Mouse (Mus musculus): ENCODE results near the gene Polr2e. TPM values are rescaled to one million over a fixed set of nuclear protein-coding genes. Genes with fewer than 3 reads are reported as not detected.
"Not testable (repeated sequence)": the region's sequence is repeated elsewhere in the genome, so short reads cannot be mapped to it uniquely, and the experiment has no call there.

Gene Polr2e
- polyA plus RNA-seq, 1 experiment from 2014 or later, result 261 TPM

DNA sequence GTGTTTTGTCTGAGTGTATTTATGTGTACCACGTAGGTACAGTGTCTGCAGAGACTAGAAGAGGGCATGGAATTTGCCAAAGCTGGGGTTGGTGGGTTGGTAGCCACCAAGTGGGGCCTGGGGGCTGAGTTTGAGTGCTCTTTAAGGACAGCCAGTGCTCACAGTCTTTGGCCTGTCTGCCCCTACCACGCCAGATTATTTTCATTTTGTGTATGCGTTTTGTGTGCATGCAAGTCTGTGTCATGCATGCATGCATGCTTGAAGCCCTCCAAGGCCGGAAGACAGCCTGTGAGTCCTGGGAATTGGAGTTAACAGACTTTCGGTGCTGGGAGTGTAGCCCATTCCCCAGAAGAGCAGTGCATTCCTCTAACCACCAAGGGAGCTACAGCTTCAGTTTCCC is 15.8 kb upstream of the Polr2e start:
- H3K4me1 ChIP-seq (replicated peaks), result peaks cover 62% of the 10 kb centered on the region
- no peak for DNase-seq (ENCODE audit: low spot score)
- 82% methylated on average over 5 of the region's 5 CpGs for WGBS
- H3K36me3 ChIP-seq, result peaks cover 52% of the 10 kb centered on the region
- H3K9me3 ChIP-seq, result no peaks in the 10 kb centered on the region
- H3K4me3 ChIP-seq, result peak overlapping the region; percentile 96
- no peak overlapping the region for H3K27ac ChIP-seq
- peaks cover 5% of the 10 kb centered on the region; the same call in 1 of the 2 replicates for H3K27me3 ChIP-seq (ENCODE audit: insufficient read depth, poor library complexity, severe bottlenecking)

DNA sequence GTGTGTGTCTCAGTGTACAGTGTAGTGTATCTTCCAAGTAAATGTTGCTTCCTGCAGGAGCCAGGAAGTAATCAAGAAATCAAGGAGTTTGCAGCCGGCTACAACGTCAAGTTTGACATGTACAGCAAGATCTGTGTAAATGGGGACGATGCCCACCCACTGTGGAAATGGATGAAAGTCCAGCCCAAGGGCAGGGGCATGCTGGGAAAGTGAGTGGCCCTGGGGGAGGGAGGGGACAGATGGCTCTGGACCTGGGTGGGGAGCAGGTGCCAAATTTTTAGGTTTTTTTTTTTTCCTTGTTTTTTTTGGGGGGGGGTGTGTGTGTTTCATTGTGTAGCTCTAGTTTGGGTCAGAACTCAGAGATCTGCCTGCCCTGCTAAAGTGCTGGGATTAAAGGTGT is 15.3 kb upstream of the Polr2e start:
- peak overlapping the region; percentile 98 for H3K27ac ChIP-seq
- peaks cover 66% of the 10 kb centered on the region for H3K4me1 ChIP-seq (replicated peaks)
- H3K9me3 ChIP-seq; DNase-seq (ENCODE audit: low spot score); H3K27me3 ChIP-seq (ENCODE audit: insufficient read depth, poor library complexity, severe bottlenecking): not testable (repeated sequence)
- peaks cover 48% of the 10 kb centered on the region for H3K36me3 ChIP-seq
- peak overlapping the region; percentile 96 for H3K4me3 ChIP-seq
- WGBS, result 43% methylated on average over 3 of the region's 3 CpGs

DNA sequence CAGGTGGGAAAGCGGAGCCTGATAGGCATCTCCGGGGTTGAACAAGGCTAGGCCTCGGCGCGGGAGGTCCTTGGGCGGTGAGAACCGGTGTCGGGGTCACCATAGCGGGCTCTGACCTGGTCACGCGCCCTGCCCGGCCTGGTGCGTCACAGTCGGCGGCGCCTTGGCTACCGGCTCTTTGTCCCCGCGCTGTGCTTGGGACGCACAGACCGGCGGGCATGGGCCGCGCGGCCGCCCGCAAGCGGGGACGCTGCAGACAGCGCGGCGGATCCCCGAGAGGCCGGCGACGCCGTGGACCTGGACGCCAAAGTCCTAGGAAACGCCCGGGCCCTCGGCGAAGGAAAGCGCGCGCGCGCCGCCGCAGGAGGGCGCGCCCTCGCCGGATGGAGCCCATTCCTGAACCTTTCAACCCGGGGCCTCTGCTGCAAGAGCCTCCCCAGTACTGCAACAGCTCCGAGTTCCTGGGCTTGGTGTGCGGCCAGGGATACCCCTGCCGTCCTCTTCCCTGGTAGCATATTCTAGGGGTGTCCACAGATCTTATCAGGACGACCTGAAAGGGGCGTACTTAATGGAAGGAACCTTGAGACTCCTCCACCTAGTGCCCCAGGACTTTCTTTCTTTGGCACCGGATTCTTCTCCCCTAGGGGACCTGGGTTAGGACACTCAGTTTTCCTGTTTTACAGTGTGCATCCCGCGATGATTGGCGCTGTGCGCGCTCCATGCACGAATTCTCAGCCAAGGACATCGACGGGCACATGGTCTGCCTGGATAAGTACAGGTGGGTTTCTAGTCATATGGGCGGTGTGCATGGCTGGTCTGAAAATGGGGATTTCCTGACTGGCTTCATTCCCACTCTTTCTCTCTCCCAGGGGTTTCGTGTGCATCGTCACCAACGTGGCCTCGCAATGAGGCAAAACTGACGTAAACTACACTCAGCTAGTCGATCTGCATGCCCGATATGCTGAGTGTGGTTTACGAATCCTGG is 14.5 kb upstream of the Polr2e start:
- H3K36me3 ChIP-seq, result peaks cover 40% of the 10 kb centered on the region
- H3K27ac ChIP-seq, result peak overlapping the region; percentile 98
- no peaks in the 10 kb centered on the region for H3K9me3 ChIP-seq
- peak overlapping the region; percentile 96 for H3K4me3 ChIP-seq
- no peak for DNase-seq (ENCODE audit: low spot score)
- H3K27me3 ChIP-seq (ENCODE audit: insufficient read depth, poor library complexity, severe bottlenecking), result peaks cover 12% of the 10 kb centered on the region; the same call in 1 of the 2 replicates
- 3% methylated on average over 77 of the region's 77 CpGs for whole genome bisulfite sequencing
- H3K4me1 ChIP-seq (replicated peaks), result peaks cover 74% of the 10 kb centered on the region

DNA sequence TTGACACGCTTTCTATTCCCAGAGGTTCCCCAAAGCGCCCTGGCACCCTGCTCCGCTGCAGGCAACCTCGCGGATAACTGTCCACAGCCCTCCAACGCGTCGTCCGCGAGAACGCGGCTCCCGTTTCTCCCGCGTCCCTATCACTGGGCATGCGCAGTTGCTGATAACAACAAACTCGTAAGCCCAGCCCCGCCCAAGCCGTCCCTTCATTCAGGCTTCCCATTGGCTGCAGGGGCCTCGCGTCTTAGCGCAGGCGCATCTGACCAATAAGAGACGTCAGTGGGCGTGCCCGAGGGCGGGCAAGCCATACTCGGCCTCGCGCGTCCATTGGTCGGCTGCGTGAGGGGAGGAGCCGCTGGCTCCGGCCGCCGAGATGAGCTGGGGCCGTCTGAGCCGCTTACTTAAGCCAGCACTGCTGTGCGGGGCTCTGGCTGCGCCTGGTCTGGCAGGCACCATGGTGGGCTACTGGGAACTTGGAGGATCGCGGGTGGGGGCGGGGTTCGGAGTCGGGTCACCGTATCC is 13.7 kb upstream of the Polr2e start:
- H3K9me3 ChIP-seq, result no peaks in the 10 kb centered on the region
- WGBS, result under 1% methylated on average over 47 of the region's 47 CpGs
- H3K27ac ChIP-seq, result peak overlapping the region; percentile 98
- peaks cover 12% of the 10 kb centered on the region; the same call in 1 of the 2 replicates for H3K27me3 ChIP-seq (ENCODE audit: insufficient read depth, poor library complexity, severe bottlenecking)
- H3K4me3 ChIP-seq, result peak overlapping the region; percentile 96
- DNase-seq (ENCODE audit: low spot score), result peak; percentile 100
- peaks cover 82% of the 10 kb centered on the region for H3K4me1 ChIP-seq (replicated peaks)
- peaks cover 32% of the 10 kb centered on the region for H3K36me3 ChIP-seq

DNA sequence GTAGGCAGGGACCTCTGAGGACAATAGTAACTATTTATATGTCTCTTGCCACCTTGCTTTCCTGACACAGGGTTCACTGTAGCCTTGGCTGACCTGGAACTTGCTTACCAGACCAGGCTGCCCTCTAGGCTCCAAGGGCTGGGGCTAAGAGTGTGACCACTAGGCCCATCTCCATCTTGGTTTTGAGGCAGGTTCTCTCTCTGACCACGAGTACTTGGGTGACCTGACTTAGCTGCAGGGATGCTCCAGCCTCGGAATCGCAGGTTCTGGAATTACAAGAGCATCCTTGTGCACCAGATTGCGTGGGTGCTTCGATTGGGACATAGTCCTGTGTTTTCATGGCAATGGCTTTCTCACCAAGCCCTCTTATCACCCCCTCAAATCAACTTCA is 12.8 kb upstream of the Polr2e start:
- Histone ChIP-seq H3K4me3 (0 out of 2 replicates have a peak overlapping the region, but pooled peaks have one; percentile 96), H3K36me3 (peaks cover 22% of the 10 kb centered on the region), H3K27me3 (ENCODE audit: insufficient read depth, poor library complexity, severe bottlenecking) (peaks cover 14% of the 10 kb centered on the region; the same call in 1 of the 2 replicates), H3K4me1 (replicated peaks) (peaks cover 84% of the 10 kb centered on the region), H3K9me3 (no peaks in the 10 kb centered on the region), H3K27ac (peak overlapping the region; percentile 98)
- WGBS, result 81% methylated on average over 5 of the region's 5 CpGs
- no peak for DNase-seq (ENCODE audit: low spot score)

DNA sequence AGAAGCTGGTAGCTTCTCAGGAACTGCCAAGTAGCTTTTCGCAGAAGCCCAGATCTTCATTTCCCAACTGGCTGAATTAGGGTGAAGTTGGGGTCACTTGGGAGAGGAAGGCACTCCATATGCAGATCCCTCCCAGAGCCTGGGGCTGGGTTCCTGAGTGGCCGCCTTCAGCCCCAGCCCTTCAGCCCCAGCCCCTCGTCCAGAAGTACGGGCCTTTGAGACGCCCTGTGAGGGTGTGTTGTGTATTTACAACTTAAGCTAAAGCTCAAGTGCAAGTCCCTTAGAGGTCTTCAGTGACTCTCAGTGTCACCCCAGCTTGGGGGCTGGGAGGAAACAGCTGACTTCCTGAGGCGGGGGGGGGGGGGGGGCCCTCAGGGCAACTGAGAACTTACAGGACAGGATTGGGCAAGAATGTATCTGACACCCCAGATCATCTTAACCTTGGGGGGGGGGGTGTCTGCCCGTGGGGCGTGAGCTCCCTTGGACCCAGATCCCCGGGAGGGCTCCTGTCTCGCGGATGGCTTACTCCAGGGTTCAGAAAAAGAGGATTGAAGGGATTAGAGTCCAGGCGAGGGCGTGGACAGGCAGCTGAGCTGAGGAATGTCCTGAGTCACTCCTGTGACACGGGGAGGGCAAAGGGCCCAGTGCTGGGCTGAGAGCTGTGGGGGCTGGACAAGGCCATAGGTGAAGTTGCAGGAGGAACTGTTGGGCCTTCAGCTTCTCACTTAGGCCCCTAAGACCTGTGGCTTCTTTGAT is 12.2 kb upstream of the Polr2e start:
- Histone ChIP-seq H3K9me3 (no peaks in the 10 kb centered on the region), H3K4me3 (peak overlapping the region; percentile 16; the same call in 1 of the 2 replicates), H3K4me1 (replicated peaks) (peaks cover 86% of the 10 kb centered on the region), H3K27ac (peak overlapping the region; percentile 68), H3K27me3 (ENCODE audit: insufficient read depth, poor library complexity, severe bottlenecking) (peaks cover 19% of the 10 kb centered on the region; the same call in 1 of the 2 replicates), H3K36me3 (peaks cover 17% of the 10 kb centered on the region)
- DNase-seq (ENCODE audit: low spot score), result no peak
- 25% methylated on average over 14 of the region's 14 CpGs for WGBS

DNA sequence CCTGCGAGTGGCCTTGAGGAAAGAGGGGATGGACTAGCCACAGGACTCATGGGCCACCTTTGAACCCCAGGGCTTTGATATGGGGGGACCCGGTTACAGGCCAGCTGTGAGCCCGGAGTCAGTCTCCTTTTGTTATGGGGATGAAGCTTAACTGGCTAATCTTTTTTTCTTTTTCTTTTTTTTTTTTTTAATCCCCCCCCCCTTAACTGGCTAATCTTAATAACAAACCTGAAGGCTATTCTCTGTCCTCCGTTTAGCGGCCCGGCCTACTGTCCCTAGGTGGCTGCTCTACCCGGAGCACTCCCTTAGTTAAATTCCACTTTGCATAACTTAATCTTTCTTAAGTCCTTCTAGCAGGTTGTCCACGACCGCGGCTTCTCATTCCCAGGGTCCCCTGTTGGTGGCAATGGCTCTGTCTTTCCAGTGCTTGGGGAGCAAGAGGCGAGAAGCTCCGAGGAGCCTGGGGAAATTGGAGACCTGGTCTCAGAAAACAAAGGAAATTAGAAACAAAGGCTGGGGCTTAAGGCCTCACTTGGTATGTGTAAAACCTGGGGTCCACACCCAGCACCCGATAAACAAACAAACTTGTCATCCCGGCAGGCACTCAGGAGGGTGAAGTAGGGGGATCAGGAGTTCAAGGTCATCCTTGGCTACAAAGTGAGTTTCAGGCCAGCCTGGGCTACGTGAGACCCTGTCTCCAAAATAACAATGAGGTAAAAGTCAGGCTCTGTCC is 11.5 kb upstream of the Polr2e start:
- peak overlapping the region; percentile 86 for H3K27ac ChIP-seq
- WGBS, result 11% methylated on average over 15 of the region's 15 CpGs
- peaks cover 24% of the 10 kb centered on the region; the same call in 1 of the 2 replicates for H3K27me3 ChIP-seq (ENCODE audit: insufficient read depth, poor library complexity, severe bottlenecking)
- H3K9me3 ChIP-seq, result no peaks in the 10 kb centered on the region
- peaks cover 87% of the 10 kb centered on the region for H3K4me1 ChIP-seq (replicated peaks)
- peaks cover 9% of the 10 kb centered on the region for H3K36me3 ChIP-seq
- DNase-seq (ENCODE audit: low spot score), result no peak
- no peak overlapping the region; the same call in 1 of the 2 replicates for H3K4me3 ChIP-seq

DNA sequence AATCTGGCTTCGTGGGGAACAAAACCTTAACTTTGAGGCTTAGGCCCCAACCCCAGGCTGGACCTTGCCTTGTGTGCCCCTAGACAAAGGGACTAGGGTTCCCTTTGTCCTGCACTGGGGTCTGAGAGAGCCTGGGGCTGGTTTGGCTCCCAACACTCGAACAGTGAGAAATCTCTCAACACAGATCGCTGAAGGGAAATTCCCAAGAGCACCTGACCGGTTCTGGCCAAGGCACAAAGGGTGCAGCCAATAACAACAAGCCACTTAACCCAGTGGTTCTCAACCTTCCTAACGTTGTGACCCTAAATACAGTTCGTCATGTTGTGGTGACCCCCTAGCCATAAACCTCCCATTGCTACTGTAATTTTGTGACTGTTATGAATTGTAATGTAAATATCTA is 10.6 kb upstream of the Polr2e start:
- Histone ChIP-seq H3K27ac (peak overlapping the region; percentile 86), H3K4me1 (replicated peaks) (peaks cover 85% of the 10 kb centered on the region)

DNA sequence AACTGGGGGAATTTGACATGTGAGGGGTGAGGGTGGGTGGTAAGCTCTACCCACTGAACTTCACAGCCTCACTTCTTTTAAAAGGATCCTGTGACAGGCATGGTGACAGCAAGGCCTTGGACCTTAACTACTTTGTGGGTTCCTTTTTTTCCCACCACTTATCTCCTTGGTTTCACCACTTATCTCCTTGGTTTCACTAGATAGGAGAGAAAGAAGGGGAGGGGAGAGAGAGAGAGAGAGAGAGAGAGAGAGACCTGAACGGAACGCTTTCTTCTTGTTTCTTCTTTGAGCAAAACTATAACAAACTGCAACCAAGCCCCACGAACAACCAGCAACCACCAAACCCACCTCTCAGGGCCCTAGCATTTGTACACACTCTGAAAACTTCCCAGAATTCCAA is 9.2 kb upstream of the Polr2e start:
- WGBS, result 62% methylated on average over 3 of the region's 3 CpGs
- no peak for DNase-seq (ENCODE audit: low spot score)
- H3K36me3 ChIP-seq, result no peaks in the 10 kb centered on the region
- no peaks in the 10 kb centered on the region for H3K9me3 ChIP-seq
- peak overlapping the region; percentile 86 for H3K27ac ChIP-seq
- peaks cover 82% of the 10 kb centered on the region for H3K4me1 ChIP-seq (replicated peaks)
- H3K4me3 ChIP-seq, result no peak overlapping the region; the same call in 1 of the 2 replicates
- peaks cover 24% of the 10 kb centered on the region; the same call in 1 of the 2 replicates for H3K27me3 ChIP-seq (ENCODE audit: insufficient read depth, poor library complexity, severe bottlenecking)

More for the DNA sequence above, 10.6 kb upstream of the Polr2e start:
- DNase-seq (ENCODE audit: low spot score), result no peak
- WGBS, result 19% methylated on average over 6 of the region's 6 CpGs
- Histone ChIP-seq H3K27me3 (ENCODE audit: insufficient read depth, poor library complexity, severe bottlenecking) (peaks cover 24% of the 10 kb centered on the region; the same call in 1 of the 2 replicates), H3K4me3 (0 out of 2 replicates have a peak overlapping the region, but pooled peaks have one; percentile 7), H3K9me3 (no peaks in the 10 kb centered on the region), H3K36me3 (peaks cover 1% of the 10 kb centered on the region; the same call in 1 of the 2 replicates)

DNA sequence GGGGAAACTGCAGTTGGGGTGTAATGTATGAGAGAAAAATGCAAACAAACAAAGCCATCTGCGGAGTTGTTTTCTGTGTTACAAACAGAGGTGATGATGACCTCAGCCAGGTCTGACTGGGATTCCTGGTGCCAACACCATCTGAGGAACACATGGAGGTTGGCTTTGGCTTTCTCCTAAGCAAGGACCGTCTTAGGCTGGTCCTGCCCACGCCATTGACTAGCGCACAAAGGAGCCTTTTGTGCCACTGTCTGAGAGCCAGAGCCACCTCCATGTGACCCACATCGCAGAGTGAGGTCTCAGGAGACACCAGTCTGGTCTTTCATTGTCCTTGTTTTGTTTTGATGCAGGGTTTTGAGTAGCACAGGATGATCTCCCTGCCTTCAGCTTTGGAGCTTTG is 8.8 kb upstream of the Polr2e start:
- H3K4me1 ChIP-seq (replicated peaks), result peaks cover 82% of the 10 kb centered on the region
- WGBS, result 13% methylated on average over 5 of the region's 5 CpGs
- H3K27me3 ChIP-seq (ENCODE audit: insufficient read depth, poor library complexity, severe bottlenecking), result peaks cover 24% of the 10 kb centered on the region; the same call in 1 of the 2 replicates
- DNase-seq (ENCODE audit: low spot score), result peak; percentile 58
- no peaks in the 10 kb centered on the region for H3K9me3 ChIP-seq
- H3K4me3 ChIP-seq, result peak overlapping the region; percentile 20; the same call in 1 of the 2 replicates
- H3K36me3 ChIP-seq, result no peaks in the 10 kb centered on the region
- peak overlapping the region; percentile 86 for H3K27ac ChIP-seq

DNA sequence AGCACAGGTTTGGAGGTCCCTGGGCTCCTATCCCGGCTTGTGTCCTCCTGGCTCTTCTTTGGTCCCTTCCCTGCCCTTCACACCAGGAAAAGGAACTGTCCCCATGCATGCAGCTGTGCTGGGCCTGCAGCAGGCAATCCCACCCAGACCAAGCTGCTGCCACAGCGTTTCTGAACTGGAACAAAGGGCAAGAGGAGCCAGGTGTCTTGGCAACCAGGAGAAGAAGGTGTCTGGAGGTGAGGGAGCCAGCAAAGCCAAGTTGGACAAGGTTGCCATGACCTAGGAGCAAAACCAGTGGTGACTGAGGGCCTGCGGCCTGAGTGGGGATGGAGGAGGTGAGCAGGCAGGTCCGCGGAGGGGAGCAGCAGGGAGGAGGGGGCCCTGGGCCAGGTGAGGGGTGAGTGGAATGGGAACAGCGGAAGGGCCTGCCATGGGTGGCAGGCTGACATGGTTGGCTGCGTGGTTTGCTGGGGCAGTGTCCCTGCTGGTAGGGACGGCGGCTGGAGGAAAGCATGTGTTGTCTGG is 7.5 kb upstream of the Polr2e start, which contains the start of gene Gpx4:
Gene Gpx4 (plus strand): TSS at position 126 of the 525 bp plus-strand sequence.
- Histone ChIP-seq H3K4me3 (0 out of 2 replicates have a peak within 1 kb of the TSS, but pooled peaks have one; percentile 20), H3K4me1 (replicated peaks) (peaks cover 69% of the 10 kb centered on the region), H3K9me3 (no peaks in the 10 kb centered on the region), H3K27ac (peak within 1 kb of the TSS; percentile 86), H3K36me3 (no peaks in the 10 kb centered on the region), H3K27me3 (ENCODE audit: insufficient read depth, poor library complexity, severe bottlenecking) (peaks cover 24% of the 10 kb centered on the region; the same call in 1 of the 2 replicates)
- 41% methylated on average over 9 of the region's 9 CpGs for WGBS
- no peak for DNase-seq (ENCODE audit: low spot score)
